In the genomic region with DNA sequence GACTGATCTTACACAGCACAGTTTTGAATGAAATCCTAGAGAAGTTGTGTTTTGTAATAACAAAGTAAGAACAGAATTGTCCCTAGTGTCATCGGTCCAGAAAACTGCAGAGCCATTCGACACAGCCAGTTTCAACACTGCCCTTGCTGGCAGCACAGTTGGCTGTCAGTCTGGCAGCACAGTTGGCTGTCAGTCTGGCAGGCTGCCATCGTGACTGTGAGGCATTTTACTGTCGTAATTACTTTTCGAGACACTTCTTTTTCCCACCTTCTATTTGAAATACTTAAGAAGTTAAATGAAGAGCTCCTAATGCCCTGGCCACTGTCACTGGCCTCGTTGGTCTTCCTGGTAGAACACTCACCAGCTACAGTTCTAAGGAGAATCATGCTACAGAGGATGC, we compare ENCODE assay signal across 11 mouse cellular contexts. TPM values are rescaled to one million over a fixed set of nuclear protein-coding genes. Genes with fewer than 3 reads are reported as not detected.
DNase-seq lines count a peak whose midpoint lies in the region; ATAC-seq and TF ChIP-seq lines count a peak whose summit lies in the region.
"Had no signal": no experiment of that assay in that cellular context is flagged by ENCODE, and none has a peak within 500 bp of the region (broad histone marks: within the 10 kb centered on the region; RNA-seq: fewer than 3 reads in every experiment).

No protein-coding gene starts in this region.

- no peaks in the 10 kb centered on the region for H3K79me2 ChIP-seq in heart, adult 2 months (replicated peaks; ENCODE audit: control insufficient read depth, insufficient read depth, low read length)

- TF ChIP-seq EP300 in heart, adult 2 months (IDR thresholded peaks at IDR 0.05; ENCODE audit: insufficient read depth, low read depth, low read length): no peak

- DNase-seq in heart, adult 2 months: peak; percentile 43 to 58
- peak; percentile 7 for DNase-seq in Muller cell, postnatal 12 days (ENCODE audit: inconsistent ontology term)
- DNase-seq in cerebellum, postnatal 25 days: peak; percentile 39 to 66
- peak; percentile 28 for DNase-seq in large intestine, adult 2 months (ENCODE audit: low read depth, low spot score)
- peak; percentile 15 to 26 for DNase-seq in right cerebral cortex, adult 2 months (ENCODE audit: low spot score in 2 of 2)

- no peaks in the 10 kb centered on the region for H3K36me3 ChIP-seq in heart, adult 2 months (ENCODE audit: control insufficient read depth, insufficient read depth, low read length)
- no peaks in the 10 kb centered on the region for H3K36me3 ChIP-seq in heart, embryonic 12.5 days
- no peaks in the 10 kb centered on the region for H3K36me3 ChIP-seq in neural tube, embryonic 15.5 days
- H3K36me3 ChIP-seq in hindbrain, embryonic 16.5 days (ENCODE audit: control insufficient read depth, insufficient read depth, low read length): no peaks in the 10 kb centered on the region

- intact Hi-C loops in heart, adult 2 months (cut with DNase I): no loop called here

- no peaks in the 10 kb centered on the region for H3K27me3 ChIP-seq in heart, adult 2 months (ENCODE audit: control insufficient read depth, insufficient read depth, low read length)
- H3K27me3 ChIP-seq in heart, embryonic 12.5 days (replicated peaks): no peaks in the 10 kb centered on the region
- no peaks in the 10 kb centered on the region for H3K27me3 ChIP-seq in neural tube, embryonic 15.5 days (replicated peaks)
- no peaks in the 10 kb centered on the region for H3K27me3 ChIP-seq in hindbrain, embryonic 16.5 days (replicated peaks; ENCODE audit: control insufficient read depth, insufficient read depth, low read length)
- H3K27me3 ChIP-seq: CH12.LX had no signal

- H3K9me3 ChIP-seq in heart, embryonic 12.5 days (replicated peaks): no peaks in the 10 kb centered on the region
- no peaks in the 10 kb centered on the region for H3K9me3 ChIP-seq in neural tube, embryonic 15.5 days (replicated peaks)
- H3K9me3 ChIP-seq in hindbrain, embryonic 16.5 days (ENCODE audit: control insufficient read depth, low read length): no peaks in the 10 kb centered on the region

- 45% methylated on average over 6 of the region's 6 CpGs for WGBS in heart, adult 2 months
- 70% methylated on average over 6 of the region's 6 CpGs for WGBS in heart, embryonic 12.5 days
- WGBS in large intestine, adult 2 months: 19% methylated on average over 6 of the region's 6 CpGs
- 49% methylated on average over 6 of the region's 6 CpGs for WGBS in neural tube, embryonic 15.5 days
- 51% methylated on average over 6 of the region's 6 CpGs for WGBS in hindbrain, embryonic 16.5 days

- no peak for TF ChIP-seq POLR2A in heart, adult 2 months (IDR thresholded peaks at IDR 0.05; ENCODE audit: insufficient read depth, low read depth, low read length)

- H3K27ac ChIP-seq in heart, adult 2 months: no peak overlapping the region
- no peak overlapping the region for H3K27ac ChIP-seq in heart, embryonic 12.5 days (ENCODE audit: poor library complexity, severe bottlenecking)
- no peak overlapping the region for H3K27ac ChIP-seq in neural tube, embryonic 15.5 days (replicated peaks)
- no peak overlapping the region for H3K27ac ChIP-seq in hindbrain, embryonic 16.5 days (ENCODE audit: low read depth, low read length)

- no peak overlapping the region for H3K4me3 ChIP-seq in heart, adult 2 months
- no peak overlapping the region for H3K4me3 ChIP-seq in heart, embryonic 12.5 days
- no peak overlapping the region for H3K4me3 ChIP-seq in neural tube, embryonic 15.5 days (replicated peaks)
- no peak overlapping the region for H3K4me3 ChIP-seq in hindbrain, embryonic 16.5 days (ENCODE audit: low read length)

- ATAC-seq in heart, embryonic 12.5 days (ENCODE audit: insufficient number of reproducible peaks, low FRiP score): no peak
- ATAC-seq in neural tube, embryonic 15.5 days (ENCODE audit: low FRiP score): no peak
- ATAC-seq in hindbrain, embryonic 16.5 days: no peak

- H3K4me1 ChIP-seq in heart, adult 2 months (ENCODE audit: control insufficient read depth, insufficient read depth, low read length): no peaks in the 10 kb centered on the region
- no peaks in the 10 kb centered on the region for H3K4me1 ChIP-seq in heart, embryonic 12.5 days (replicated peaks)
- H3K4me1 ChIP-seq in neural tube, embryonic 15.5 days: no peaks in the 10 kb centered on the region
- H3K4me1 ChIP-seq in hindbrain, embryonic 16.5 days (ENCODE audit: control insufficient read depth, insufficient read depth, low read depth, low read length): no peaks in the 10 kb centered on the region

- no peak for TF ChIP-seq CTCF in heart, adult 2 months (IDR thresholded peaks at IDR 0.05)

- H3K9ac ChIP-seq in heart, adult 2 months (ENCODE audit: low read depth, low read length): no peak overlapping the region
- H3K9ac ChIP-seq in heart, embryonic 12.5 days: no peak overlapping the region
- no peak overlapping the region for H3K9ac ChIP-seq in neural tube, embryonic 15.5 days (replicated peaks)
- no peak overlapping the region for H3K9ac ChIP-seq in hindbrain, embryonic 16.5 days (ENCODE audit: low read depth, low read length)

- H3K4me2 ChIP-seq in heart, embryonic 12.5 days: no peak overlapping the region
- H3K4me2 ChIP-seq in neural tube, embryonic 15.5 days: no peak overlapping the region
- H3K4me2 ChIP-seq in hindbrain, embryonic 16.5 days (ENCODE audit: low read length): no peak overlapping the region

RNA-seq across cellular contexts. Expression of a gene that starts 22.9 kb away (rescaled TPM):
- total RNA-seq in heart, adult 2 months (2021): not detected
- 0.12 and 0.23 TPM in 2 replicates for polyA plus RNA-seq in heart, adult 2 months (2012; rRNA removed)
- polyA plus RNA-seq in heart, embryonic 12.5 days (2016; fragmentation: Nextera tagmentation; extraction: Ambion mirVana): 0.18 TPM in 1 of 2 replicates, not detected in the other
- polyA plus RNA-seq in large intestine, adult 2 months (2012; rRNA removed): not detected in 2 replicates
- not detected in 2 replicates for polyA plus RNA-seq in neural tube, embryonic 15.5 days (2015; fragmentation: Nextera tagmentation; extraction: Ambion mirVana)
- polyA plus RNA-seq in hindbrain, embryonic 16.5 days (2015; fragmentation: Nextera tagmentation; extraction: Ambion mirVana): not detected in 2 replicates
- total RNA-seq: CH12.LX had no signal
- polyA plus RNA-seq: heart, postnatal 0 days; stomach, embryonic 14.5 days had no signal

RNA-seq across cellular contexts. Expression of a gene that starts 50.3 kb away (rescaled TPM):
- 10 to 100 TPM; 21.7 to 25.6 TPM for total RNA-seq in heart, adult 2 months (2021)
- polyA plus RNA-seq in heart, adult 2 months (2012; rRNA removed): 6.0 and 13.6 TPM in 2 replicates
- 16.4 and 17.9 TPM in 2 replicates for polyA plus RNA-seq in heart, embryonic 12.5 days (2016; fragmentation: Nextera tagmentation; extraction: Ambion mirVana)
- polyA plus RNA-seq in large intestine, adult 2 months (2012; rRNA removed): 4.6 and 5.5 TPM in 2 replicates
- 11.2 and 13.0 TPM in 2 replicates for polyA plus RNA-seq in neural tube, embryonic 15.5 days (2015; fragmentation: Nextera tagmentation; extraction: Ambion mirVana)
- 7.4 and 10.3 TPM in 2 replicates for polyA plus RNA-seq in hindbrain, embryonic 16.5 days (2015; fragmentation: Nextera tagmentation; extraction: Ambion mirVana)
